Mouse (Mus musculus) ES-Bruce4 (cell line): ENCODE results near the gene Grin2a.

Experiments used
- CTCF ChIP-seq: IDR thresholded peaks from one replicate; pipeline ENCODE4 v1.8.1; 2011; ENCODE audit warnings: low read depth, low read length
- POLR2A ChIP-seq: IDR thresholded peaks from one replicate; pipeline ENCODE4 v1.8.1; 2011; ENCODE audit warnings: low read length; ENCODE audit not compliant: insufficient read depth

- no peak for TF ChIP-seq POLR2A
- TF ChIP-seq CTCF, result no peak
Measured at GRCm38 (mm10) chr16:9607432-9607831, 387.9 kb downstream of the Grin2a start.
